Mouse (Mus musculus) E14TG2a.4 (cell line): ENCODE results near the gene Kif20b.

Source experiments
- H3K27me3 ChIP-seq: 2 replicates; pipeline ENCODE4 v1.6.1; 2014; ENCODE audit warnings: low read length, control low read depth; ENCODE audit not compliant: insufficient read depth
- H3K36me3 ChIP-seq: 2 replicates; pipeline ENCODE4 v1.6.1; 2014; ENCODE audit warnings: low read length, control low read depth; ENCODE audit not compliant: insufficient read depth
- H3K4me1 ChIP-seq: replicated peaks from 2 replicates; pipeline ENCODE4 v1.6.1; 2014; ENCODE audit warnings: low read depth, low read length, control low read depth
- H3K4me3 ChIP-seq: replicated peaks from 2 replicates; pipeline ENCODE4 v1.5.1; 2014; ENCODE audit warnings: mild to moderate bottlenecking, low read length
- H3K9me3 ChIP-seq: 2 replicates; pipeline ENCODE4 v1.6.1; 2014; ENCODE audit warnings: low read length, control low read depth
- CTCF ChIP-seq: conservative IDR thresholded peaks from 2 replicates; pipeline ENCODE4 v1.5.1; 2014; ENCODE audit warnings: low read length
- NANOG ChIP-seq: IDR thresholded peaks from 2 replicates; pipeline ENCODE4 v1.6.1; 2014; ENCODE audit warnings: borderline replicate concordance, low read length, mixed read lengths
- POU5F1 ChIP-seq: IDR thresholded peaks from 2 replicates; pipeline ENCODE4 v1.6.1; 2014; ENCODE audit warnings: low read length, borderline replicate concordance

The Kif20b gene

DNA sequence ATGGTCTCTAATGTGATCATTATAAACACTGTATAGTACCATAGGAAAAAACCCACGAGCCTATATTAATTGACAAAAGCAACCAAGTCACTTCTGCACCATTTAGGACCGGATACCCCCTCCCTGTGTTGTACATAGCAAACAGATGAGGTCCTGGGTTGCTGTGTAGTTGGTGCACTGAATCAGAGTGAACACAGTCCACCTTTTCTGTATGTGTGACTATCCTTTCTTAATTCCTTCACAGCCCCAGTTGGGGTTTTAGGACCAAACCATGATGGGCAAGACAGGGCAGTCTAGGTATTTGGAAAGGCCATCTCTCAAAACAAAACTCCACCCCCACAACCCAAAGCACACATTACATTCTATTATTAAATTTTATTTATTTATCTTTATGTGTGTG lies 20.4 kb upstream of the Kif20b start:
- no peak for TF ChIP-seq CTCF
- no peak for TF ChIP-seq NANOG
- no peak for TF ChIP-seq POU5F1

DNA sequence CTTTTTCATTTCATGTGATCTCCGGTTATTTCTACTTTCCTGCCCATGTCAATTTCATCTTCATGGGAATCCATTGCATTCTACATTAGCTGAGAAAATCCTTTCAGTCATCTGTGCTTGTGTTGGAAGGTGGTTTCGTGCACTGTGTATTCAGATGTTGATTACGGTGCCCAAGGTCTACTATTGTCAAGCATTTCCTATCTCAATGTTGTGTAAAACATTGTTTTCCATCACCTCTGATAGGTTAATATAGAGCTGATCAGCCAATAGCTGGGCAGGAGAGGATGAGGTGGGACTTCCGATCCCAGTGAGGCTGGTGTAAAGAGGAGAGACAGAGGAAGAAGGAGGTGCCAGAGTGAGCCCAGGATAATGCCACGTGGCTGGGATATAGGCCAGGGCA lies 18.1 kb upstream of the Kif20b start:
- peak; percentile 60; the same call in 1 of the 2 replicates for TF ChIP-seq NANOG
- TF ChIP-seq CTCF, result no peak
- peak; percentile 58; the same call in 1 of the 2 replicates for TF ChIP-seq POU5F1
- H3K4me1 ChIP-seq, result peaks cover 66% of the 10 kb centered on the region
- H3K27me3 ChIP-seq, result no peaks in the 10 kb centered on the region
- H3K4me3 ChIP-seq, result no peak overlapping the region
- H3K36me3 ChIP-seq, result no peaks in the 10 kb centered on the region
- H3K9me3 ChIP-seq, result peaks cover 7% of the 10 kb centered on the region

More for the DNA sequence above, 20.4 kb upstream of the Kif20b start:
- H3K27me3 ChIP-seq, result no peaks in the 10 kb centered on the region
- H3K4me3 ChIP-seq, result no peak overlapping the region
- peaks cover 45% of the 10 kb centered on the region for H3K4me1 ChIP-seq
- peaks cover 7% of the 10 kb centered on the region for H3K9me3 ChIP-seq
- no peaks in the 10 kb centered on the region for H3K36me3 ChIP-seq

DNA sequence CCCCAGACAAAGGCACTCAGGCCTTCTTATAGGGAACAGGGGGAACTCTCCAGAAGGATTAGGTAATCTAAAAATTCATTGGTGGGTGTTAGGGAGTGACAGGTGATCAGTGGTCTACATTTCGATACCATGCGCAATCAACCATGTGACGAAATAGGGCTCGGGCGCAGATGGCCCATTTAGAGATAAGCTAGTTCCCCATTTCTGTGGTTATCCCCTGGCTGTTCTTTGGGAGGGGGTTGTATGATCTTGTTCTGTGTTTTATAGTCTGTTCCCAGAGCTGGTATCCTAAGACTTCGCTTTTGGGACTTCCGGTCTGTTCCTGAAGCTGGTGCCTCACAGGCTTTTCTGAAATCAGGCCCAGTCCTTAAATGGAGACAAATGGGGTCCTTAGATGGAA lies 16.7 kb upstream of the Kif20b start:
- H3K4me1 ChIP-seq, result peaks cover 57% of the 10 kb centered on the region
- H3K27me3 ChIP-seq, result no peaks in the 10 kb centered on the region
- no peak overlapping the region for H3K4me3 ChIP-seq
- H3K9me3 ChIP-seq, result peaks cover 7% of the 10 kb centered on the region
- TF ChIP-seq NANOG (no peak), CTCF (no peak), POU5F1 (no peak)
- no peaks in the 10 kb centered on the region for H3K36me3 ChIP-seq

DNA sequence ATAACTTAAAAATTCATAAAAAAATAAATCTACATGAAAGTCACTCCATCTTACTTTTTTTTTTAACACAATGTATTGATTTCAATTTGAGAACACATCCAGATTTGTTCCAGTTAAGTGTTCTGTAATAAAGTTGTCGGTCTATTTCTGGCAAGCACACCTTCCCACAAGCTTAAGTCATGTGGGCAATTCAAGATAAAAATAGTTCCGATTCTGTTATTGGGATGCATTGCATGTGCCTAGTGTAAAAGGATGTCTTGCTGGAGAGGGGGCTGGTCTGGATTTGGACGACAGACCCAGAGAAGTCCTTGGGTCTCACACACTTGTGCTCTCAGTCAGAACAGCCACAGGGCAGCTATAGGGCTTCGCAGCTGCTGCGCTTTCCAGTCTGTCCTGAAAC lies 15.4 kb upstream of the Kif20b start:
- Histone ChIP-seq H3K27me3 (no peaks in the 10 kb centered on the region), H3K4me3 (no peak overlapping the region), H3K4me1 (peaks cover 52% of the 10 kb centered on the region), H3K36me3 (no peaks in the 10 kb centered on the region), H3K9me3 (peaks cover 7% of the 10 kb centered on the region)
- TF ChIP-seq CTCF (no peak), POU5F1 (no peak), NANOG (no peak)

DNA sequence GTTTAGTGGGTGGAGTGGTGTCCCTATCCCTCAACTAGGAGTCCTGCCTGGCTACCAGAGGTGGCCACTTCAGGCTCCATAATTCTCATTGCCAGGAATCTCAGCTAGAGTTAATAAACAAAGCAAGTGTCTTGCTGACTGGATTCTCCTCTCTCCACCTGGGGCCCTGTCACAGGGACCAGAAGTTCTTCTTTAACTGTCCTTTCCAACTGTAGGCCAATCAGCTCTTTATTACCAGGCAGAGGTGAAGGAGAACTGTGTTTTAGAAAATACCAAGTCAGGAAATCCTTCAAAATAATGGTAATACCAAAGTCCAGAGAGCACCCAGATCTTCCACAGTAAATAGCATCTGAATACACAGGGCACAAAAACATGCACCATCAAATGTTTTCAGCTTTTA lies 9.8 kb upstream of the Kif20b start:
- H3K27me3 ChIP-seq, result no peaks in the 10 kb centered on the region
- TF ChIP-seq CTCF (no peak), POU5F1 (no peak), NANOG (no peak)
- peaks cover 17% of the 10 kb centered on the region for H3K4me1 ChIP-seq
- no peak overlapping the region for H3K4me3 ChIP-seq
- H3K36me3 ChIP-seq, result no peaks in the 10 kb centered on the region
- H3K9me3 ChIP-seq, result no peaks in the 10 kb centered on the region

DNA sequence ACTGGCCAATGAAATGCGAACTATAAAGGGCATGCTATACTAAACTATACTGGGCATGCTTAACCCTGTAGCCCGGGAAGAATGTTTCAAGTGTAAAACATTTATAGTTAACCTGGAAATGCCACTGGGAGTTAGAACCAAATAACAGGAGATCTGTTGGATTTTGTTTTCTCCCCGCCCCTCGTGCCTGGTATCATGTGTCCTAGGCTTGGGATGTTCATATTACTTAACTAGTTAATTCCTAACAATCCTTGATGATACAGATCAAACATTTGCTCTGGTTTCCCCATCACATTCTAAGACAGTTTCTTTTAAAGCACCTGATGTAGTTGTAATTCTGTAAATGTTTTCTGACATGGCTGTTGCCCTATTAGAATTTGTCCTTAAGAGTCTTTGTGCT lies 2.1 kb upstream of the Kif20b start:
- Histone ChIP-seq H3K36me3 (peaks cover 11% of the 10 kb centered on the region), H3K4me3 (no peak overlapping the region), H3K4me1 (peaks cover 29% of the 10 kb centered on the region), H3K27me3 (no peaks in the 10 kb centered on the region), H3K9me3 (no peaks in the 10 kb centered on the region)
- TF ChIP-seq CTCF (no peak), NANOG (no peak), POU5F1 (no peak)

DNA sequence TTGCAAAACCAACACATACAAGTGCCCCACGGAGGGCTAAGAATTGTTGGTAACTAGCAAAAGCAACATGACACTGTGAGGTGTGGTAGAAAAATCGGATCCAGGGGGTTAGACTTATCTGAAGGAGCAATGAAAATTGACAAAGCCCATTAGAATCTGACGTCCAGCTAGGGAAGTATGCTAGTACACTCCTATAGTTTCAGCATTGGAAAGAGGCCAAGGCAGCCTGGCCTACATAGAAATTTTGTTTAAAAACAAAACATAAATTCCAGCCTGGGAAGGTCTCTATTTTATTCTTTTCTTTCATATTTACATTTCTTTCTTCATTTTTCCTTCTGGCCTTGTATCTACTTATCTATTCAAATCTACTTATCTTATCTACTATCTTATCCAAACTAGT lies 1.6 kb upstream of the Kif20b start:
- Histone ChIP-seq H3K4me1 (peaks cover 33% of the 10 kb centered on the region), H3K27me3 (no peaks in the 10 kb centered on the region), H3K4me3 (no peak overlapping the region), H3K36me3 (peaks cover 15% of the 10 kb centered on the region), H3K9me3 (no peaks in the 10 kb centered on the region)
- TF ChIP-seq CTCF, result no peak
- no peak for TF ChIP-seq NANOG
- no peak for TF ChIP-seq POU5F1

DNA sequence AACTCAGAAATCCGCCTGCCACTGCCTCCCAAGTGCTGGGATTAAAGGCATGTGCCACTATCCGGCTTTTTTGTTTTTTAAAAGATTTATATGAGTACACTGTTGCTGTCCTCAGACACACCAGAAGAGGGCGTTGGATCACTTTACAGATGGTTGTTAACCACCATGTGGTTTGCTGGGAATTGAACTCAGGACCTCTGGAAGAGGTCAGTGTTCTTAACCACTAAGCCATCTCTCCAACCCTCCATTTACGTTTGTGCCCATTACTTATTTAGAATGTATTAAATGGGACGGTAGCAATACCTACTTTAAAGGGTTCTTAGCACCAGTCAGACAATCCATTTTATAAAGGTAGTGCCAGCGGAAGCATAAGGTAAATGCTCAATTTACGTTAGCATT lies 909 bp upstream of the Kif20b start:
- Histone ChIP-seq H3K9me3 (no peaks in the 10 kb centered on the region), H3K27me3 (no peaks in the 10 kb centered on the region), H3K36me3 (peaks cover 21% of the 10 kb centered on the region), H3K4me1 (peaks cover 33% of the 10 kb centered on the region), H3K4me3 (peak overlapping the region; percentile 98)
- TF ChIP-seq NANOG (no peak), CTCF (peak; percentile 32)

DNA sequence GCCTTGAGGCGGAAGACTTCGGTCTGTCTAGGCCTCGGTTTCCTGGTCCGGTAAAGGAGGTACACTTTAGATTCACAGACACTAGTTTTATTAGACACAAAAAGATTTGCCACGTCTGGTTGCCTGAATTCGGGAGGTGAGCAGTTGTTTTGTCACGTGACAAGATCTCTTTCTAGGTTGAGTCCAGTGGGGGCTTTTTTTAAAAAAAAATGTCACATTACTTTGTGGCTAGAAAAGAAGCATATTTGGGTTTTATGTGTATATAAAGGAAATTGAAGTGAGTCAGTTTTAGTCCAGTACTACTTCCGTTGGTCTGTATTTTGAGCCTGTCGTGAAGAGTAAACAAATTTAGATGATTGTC lies 422 bp downstream of the Kif20b start:
- TF ChIP-seq POU5F1, result no peak
- TF ChIP-seq NANOG, result no peak
- no peak for TF ChIP-seq CTCF
- Histone ChIP-seq H3K9me3 (no peaks in the 10 kb centered on the region), H3K27me3 (no peaks in the 10 kb centered on the region), H3K4me1 (peaks cover 29% of the 10 kb centered on the region), H3K36me3 (peaks cover 32% of the 10 kb centered on the region), H3K4me3 (peak overlapping the region; percentile 98)

DNA sequence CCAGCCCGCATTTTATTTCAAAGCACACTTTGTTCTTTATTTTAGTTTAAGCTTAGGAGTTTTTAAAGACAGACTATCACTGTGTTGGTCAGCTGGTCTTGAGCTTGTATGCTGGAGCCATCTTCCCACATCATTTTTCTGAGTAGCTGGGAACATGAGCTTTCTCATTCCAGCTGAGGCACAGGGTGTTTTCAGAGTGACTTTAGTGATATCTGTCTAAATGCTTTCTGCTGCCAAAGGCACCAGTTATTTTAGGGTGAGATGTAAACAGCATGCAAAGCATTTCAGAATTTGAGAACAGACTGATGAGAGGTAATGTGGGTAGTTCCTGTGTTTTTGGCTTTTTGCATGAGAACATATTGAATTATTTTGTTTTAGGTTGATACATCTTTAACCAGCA lies 25.0 kb downstream of the Kif20b start:
- Histone ChIP-seq H3K36me3 (peaks cover 89% of the 10 kb centered on the region), H3K4me1 (no peaks in the 10 kb centered on the region), H3K27me3 (no peaks in the 10 kb centered on the region), H3K9me3 (no peaks in the 10 kb centered on the region), H3K4me3 (no peak overlapping the region)
- TF ChIP-seq POU5F1 (no peak), NANOG (no peak), CTCF (no peak)
